Mouse (Mus musculus): ENCODE data around the gene Scarf1.

DNA sequence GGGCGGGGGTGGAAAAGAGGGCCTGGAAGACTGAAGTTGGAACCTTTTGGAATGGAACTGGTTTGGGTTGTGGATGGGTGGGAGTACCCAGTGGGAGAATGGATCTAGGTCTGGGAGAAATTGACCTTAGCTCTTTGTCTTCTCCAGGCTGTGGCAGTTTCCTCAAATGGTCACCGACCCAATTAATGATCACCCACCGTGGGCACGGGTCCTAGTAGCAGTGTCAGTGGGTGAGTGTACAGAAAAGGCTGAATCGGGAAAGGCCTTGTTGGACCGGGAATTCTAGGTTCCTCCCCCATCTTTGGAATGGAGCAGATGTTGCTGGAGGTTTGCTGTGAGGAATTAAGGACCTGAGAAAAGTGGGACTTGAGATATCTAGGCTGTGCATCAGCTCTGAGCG lies 44.9 kb upstream of the Scarf1 start:
- TF ChIP-seq CTCF (IDR thresholded peaks at IDR 0.05; ENCODE audit: control insufficient read depth, insufficient read depth, low read length) (no peak), POLR2A (IDR thresholded peaks at IDR 0.05; ENCODE audit: borderline replicate concordance, control insufficient read depth, low read depth, low read length) (no peak)
